Mouse (Mus musculus): ENCODE data around the gene Pclo. TPM values are rescaled to one million over a fixed set of nuclear protein-coding genes. Genes with fewer than 3 reads are reported as not detected.
A peak's percentile ranks its signal among the peaks of the same experiment; 100 is the strongest.
"Not testable (repeated sequence)": the region's sequence is repeated elsewhere in the genome, so short reads cannot be mapped to it uniquely, and the experiment has no call there.

Pclo gene
- polyA plus RNA-seq, 1 experiment from 2014 or later: 13.6 TPM

DNA sequence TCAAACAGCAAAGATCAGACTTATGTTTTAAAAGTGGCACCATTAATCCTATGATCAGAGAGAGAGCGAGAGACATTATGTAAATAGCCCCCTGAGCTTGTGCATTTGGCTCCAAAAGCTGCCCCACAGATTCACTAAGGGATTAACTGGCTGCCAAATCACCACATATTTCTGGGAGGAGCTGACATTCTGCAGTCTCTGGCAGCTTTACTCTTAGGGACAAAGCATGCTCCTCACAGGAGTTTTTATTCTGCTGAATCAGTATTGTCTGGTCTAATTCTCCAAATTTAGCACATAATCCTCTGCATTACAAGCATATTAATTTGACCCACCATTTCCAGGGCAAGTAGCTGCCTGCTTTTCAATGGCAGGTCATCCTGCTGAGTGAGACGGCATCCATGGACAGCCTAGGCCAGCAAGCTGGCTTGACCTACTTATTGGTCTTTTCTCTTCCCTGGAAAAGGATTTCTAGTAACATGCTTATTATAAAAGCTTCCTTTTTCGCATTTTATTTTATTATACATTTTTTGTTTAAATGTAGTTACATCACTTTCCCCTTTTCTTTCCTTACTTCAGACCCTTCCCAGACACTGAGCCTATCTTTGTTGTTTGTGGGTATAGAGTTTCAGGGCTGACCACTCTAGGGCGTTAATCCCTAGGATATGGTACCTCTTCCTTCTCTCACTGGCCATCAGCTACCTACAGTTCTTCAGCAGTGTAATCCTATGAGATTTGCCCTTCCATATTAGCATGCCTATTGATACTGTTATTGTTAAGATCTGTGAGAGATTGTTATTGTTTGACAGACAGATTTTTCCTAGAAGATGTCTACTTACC lies 319.7 kb downstream of the Pclo start:
- 34% methylated on average over 4 of the region's 4 CpGs for WGBS
- ATAC-seq: peak; percentile 83
- peaks cover 10% of the 10 kb centered on the region for H3K4me1 ChIP-seq (ENCODE audit: control insufficient read depth, insufficient read depth, low read length)
- no peak overlapping the region for H3K4me3 ChIP-seq (ENCODE audit: low read depth, low read length)
- H3K9me3 ChIP-seq (replicated peaks; ENCODE audit: control insufficient read depth, low read length, poor library complexity, severe bottlenecking): no peaks in the 10 kb centered on the region
- no peak overlapping the region for H3K4me2 ChIP-seq (ENCODE audit: low read length)
- H3K27me3 ChIP-seq (ENCODE audit: control insufficient read depth, insufficient read depth, low read depth, low read length): no peaks in the 10 kb centered on the region
- no peak overlapping the region for H3K9ac ChIP-seq (ENCODE audit: low read depth, low read length)
- no peaks in the 10 kb centered on the region for H3K36me3 ChIP-seq (ENCODE audit: control insufficient read depth, insufficient read depth, low read length)
- no peak overlapping the region for H3K27ac ChIP-seq (ENCODE audit: low read length)

DNA sequence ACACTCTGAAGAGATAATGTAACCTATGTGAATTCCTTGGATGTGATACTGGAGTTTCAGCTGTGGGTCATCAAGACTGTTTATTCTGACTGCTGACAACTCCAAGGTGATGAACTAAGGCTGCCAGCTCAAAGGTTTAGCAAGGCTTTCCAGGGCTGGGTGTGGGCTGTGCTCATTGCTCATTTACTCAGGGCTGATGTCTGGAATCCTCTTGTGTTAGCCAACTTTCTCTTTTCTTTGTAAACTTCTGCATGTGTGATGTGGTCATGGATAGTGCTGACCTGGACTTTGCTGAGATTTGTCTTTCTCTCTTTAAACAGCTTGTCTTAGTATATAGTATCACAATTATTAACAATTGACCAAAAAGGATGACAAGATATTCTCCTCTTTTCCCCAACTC lies 338.9 kb downstream of the Pclo start:
- no peaks in the 10 kb centered on the region for H3K27me3 ChIP-seq (ENCODE audit: control insufficient read depth, insufficient read depth, low read depth, low read length)
- H3K36me3 ChIP-seq (ENCODE audit: control insufficient read depth, insufficient read depth, low read length): 0 out of 2 replicates have a peak, but pooled peaks cover under 1% of the 10 kb centered on the region
- H3K4me2 ChIP-seq (ENCODE audit: low read length): no peak overlapping the region
- no peaks in the 10 kb centered on the region for H3K9me3 ChIP-seq (replicated peaks; ENCODE audit: control insufficient read depth, low read length, poor library complexity, severe bottlenecking)
- no peaks in the 10 kb centered on the region for H3K4me1 ChIP-seq (ENCODE audit: control insufficient read depth, insufficient read depth, low read length)
- no peak overlapping the region for H3K9ac ChIP-seq (ENCODE audit: low read depth, low read length)
- H3K27ac ChIP-seq (ENCODE audit: low read length): no peak overlapping the region
- no peak for ATAC-seq
- no peak overlapping the region for H3K4me3 ChIP-seq (ENCODE audit: low read depth, low read length)

GRCm38 (mm10) chr5:14885291-14885690 lies 370.6 kb downstream of the Pclo start:
- 56% methylated on average over 2 of the region's 2 CpGs for WGBS
- not testable (repeated sequence) for ATAC-seq; H3K36me3 ChIP-seq (ENCODE audit: control insufficient read depth, insufficient read depth, low read length)

DNA sequence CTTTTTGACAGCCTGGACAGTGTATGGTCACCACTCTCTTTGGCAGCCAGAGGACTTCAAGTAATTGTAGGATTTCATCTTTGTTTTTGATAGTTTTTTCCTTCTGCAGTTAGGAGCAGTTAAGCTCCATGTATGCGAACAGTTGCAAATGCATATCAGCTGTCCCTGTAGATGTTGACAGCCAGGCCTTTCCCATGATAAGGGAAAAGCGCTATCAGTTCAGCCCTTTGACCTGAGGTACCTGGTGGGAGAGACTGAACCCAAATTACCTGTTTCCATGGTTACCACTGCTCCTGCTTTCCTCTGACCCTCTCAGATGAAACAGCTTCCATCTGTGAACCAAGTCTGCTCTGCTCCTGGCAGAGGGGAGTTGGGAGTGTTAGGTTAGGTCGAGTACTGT lies 377.5 kb downstream of the Pclo start:
- Histone ChIP-seq H3K9me3 (replicated peaks; ENCODE audit: control insufficient read depth, low read length, poor library complexity, severe bottlenecking) (no peaks in the 10 kb centered on the region), H3K4me2 (ENCODE audit: low read length) (no peak overlapping the region), H3K4me1 (ENCODE audit: control insufficient read depth, insufficient read depth, low read length) (no peaks in the 10 kb centered on the region), H3K9ac (ENCODE audit: low read depth, low read length) (no peak overlapping the region), H3K4me3 (ENCODE audit: low read depth, low read length) (no peak overlapping the region), H3K27me3 (ENCODE audit: control insufficient read depth, insufficient read depth, low read depth, low read length) (no peaks in the 10 kb centered on the region), H3K27ac (ENCODE audit: low read length) (no peak overlapping the region), H3K36me3 (ENCODE audit: control insufficient read depth, insufficient read depth, low read length) (no peaks in the 10 kb centered on the region)
- ATAC-seq: no peak
- 79% methylated on average over 3 of the region's 3 CpGs for WGBS

More at GRCm38 (mm10) chr5:14885291-14885690, 370.6 kb downstream of the Pclo start:
- H3K9me3 ChIP-seq (replicated peaks; ENCODE audit: control insufficient read depth, low read length, poor library complexity, severe bottlenecking); H3K4me2 ChIP-seq (ENCODE audit: low read length); H3K9ac ChIP-seq (ENCODE audit: low read depth, low read length); H3K4me3 ChIP-seq (ENCODE audit: low read depth, low read length); H3K4me1 ChIP-seq (ENCODE audit: control insufficient read depth, insufficient read depth, low read length); H3K27ac ChIP-seq (ENCODE audit: low read length); H3K27me3 ChIP-seq (ENCODE audit: control insufficient read depth, insufficient read depth, low read depth, low read length): not testable (repeated sequence)

DNA sequence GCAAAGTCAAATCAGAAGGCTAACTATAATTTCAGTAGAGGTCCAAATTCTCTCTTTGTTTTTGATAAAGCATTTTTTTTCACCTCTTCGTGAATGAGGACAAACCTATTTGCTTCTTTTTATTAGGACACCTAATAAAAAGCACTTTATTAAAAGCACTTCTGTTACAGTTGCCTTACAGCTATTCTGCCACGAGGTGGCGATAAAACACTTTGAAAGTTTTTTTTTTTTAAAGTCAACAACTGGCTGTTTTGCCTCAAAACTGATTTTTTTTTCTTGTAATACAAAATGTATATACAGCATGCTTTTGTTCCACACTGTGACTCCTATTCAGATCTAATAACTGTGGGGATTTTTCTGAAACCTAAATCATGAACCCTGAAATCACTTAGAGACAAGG lies 388.8 kb downstream of the Pclo start:
- not testable (repeated sequence) for H3K4me3 ChIP-seq (ENCODE audit: low read depth, low read length); H3K4me2 ChIP-seq (ENCODE audit: low read length); H3K27me3 ChIP-seq (ENCODE audit: control insufficient read depth, insufficient read depth, low read depth, low read length); H3K4me1 ChIP-seq (ENCODE audit: control insufficient read depth, insufficient read depth, low read length); ATAC-seq; H3K9me3 ChIP-seq (replicated peaks; ENCODE audit: control insufficient read depth, low read length, poor library complexity, severe bottlenecking); H3K36me3 ChIP-seq (ENCODE audit: control insufficient read depth, insufficient read depth, low read length); H3K9ac ChIP-seq (ENCODE audit: low read depth, low read length); H3K27ac ChIP-seq (ENCODE audit: low read length)
- WGBS: 16% methylated on average over 3 of the region's 3 CpGs
